Mouse (Mus musculus) hindbrain, embryonic 15.5 days (tissue): ENCODE measurements around the gene Defb36. TPM values are rescaled to one million over a fixed set of nuclear protein-coding genes. Genes with fewer than 3 reads are reported as not detected.

Source experiments
- ATAC-seq: fragments of 200-750 bp; cut with Nextera tagmentation; 2 replicates; pipeline ENCODE4 v1.8.0; 2017; ENCODE audit warnings: low read depth, moderate number of reproducible peaks, moderate TSS enrichment; ENCODE audit not compliant: low FRiP score
- H3K27ac ChIP-seq: fragments of 300-500 bp; sonication (generic); replicated peaks from 2 replicates; pipeline ENCODE4 v1.5.1; 2015; ENCODE audit warnings: mild to moderate bottlenecking, inconsistent platforms
- H3K27me3 ChIP-seq: fragments of 300-500 bp; sonication (generic); 2 replicates; pipeline ENCODE4 v1.6.1; 2015; ENCODE audit warnings: control low read depth, inconsistent platforms
- H3K36me3 ChIP-seq: fragments of 300-500 bp; sonication (generic); 2 replicates; pipeline ENCODE4 v1.6.1; 2015; ENCODE audit warnings: control low read depth, inconsistent platforms
- H3K4me1 ChIP-seq: fragments of 300-500 bp; sonication (generic); replicated peaks from 2 replicates; pipeline ENCODE4 v1.6.1; 2015; ENCODE audit warnings: control low read depth, inconsistent platforms
- H3K4me2 ChIP-seq: fragments of 300-500 bp; sonication (generic); 2 replicates; pipeline ENCODE4 v1.6.1; 2015; ENCODE audit warnings: moderate library complexity, mild to moderate bottlenecking, inconsistent platforms
- H3K4me3 ChIP-seq: fragments of 300-500 bp; sonication (generic); 2 replicates; pipeline ENCODE4 v1.5.1; 2015; ENCODE audit warnings: mild to moderate bottlenecking, inconsistent platforms
- H3K9ac ChIP-seq: fragments of 300-500 bp; sonication (generic); 2 replicates; pipeline ENCODE4 v1.6.1; 2015; ENCODE audit warnings: inconsistent platforms
- H3K9me3 ChIP-seq: fragments of 300-500 bp; sonication (generic); 2 replicates; pipeline ENCODE4 v1.6.1; 2016; ENCODE audit warnings: control low read depth, inconsistent platforms
- WGBS: fragments of 180-500 bp; shearing (Covaris S2); methylation state at CpG from one replicate; pipeline ENCODE4 v1.1.7; 2015; 5-methylcytosine and 5-hydroxymethylcytosine counted together
- polyA plus RNA-seq: library from polyadenylated mRNA; unstranded; fragments of >200 nt; fragmentation: Nextera tagmentation; extraction: Ambion mirVana; gene quantifications from 2 replicates; pipeline ENCODE4 v1.2.1, GENCODE M21; 2015

The Defb36 gene
- polyA plus RNA-seq = not detected in 2 replicates

DNA sequence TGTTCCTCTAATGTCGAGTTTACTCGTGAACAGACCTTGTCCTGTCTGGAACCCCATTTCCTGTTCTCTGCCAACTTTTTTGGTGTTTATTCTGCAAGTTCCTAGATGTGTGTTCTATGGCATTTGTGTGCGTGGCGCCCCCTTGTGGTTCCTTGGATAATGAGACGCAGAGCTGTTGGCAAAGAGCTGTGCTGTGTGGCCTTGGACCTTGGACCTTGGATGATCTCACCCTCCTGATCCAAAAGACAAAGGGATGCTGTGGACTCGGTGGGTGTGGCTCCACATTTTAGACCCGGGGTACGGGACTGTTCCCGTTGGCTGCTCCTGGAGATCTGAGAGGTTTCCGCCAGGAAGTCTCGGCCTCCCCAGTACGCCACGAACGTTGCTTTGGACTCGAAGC is at the start of gene Defb36:
Defb36 (plus strand) TSS at position 271 of the 400 bp plus-strand sequence.
- 86% methylated on average over 15 of the region's 15 CpGs for WGBS

DNA sequence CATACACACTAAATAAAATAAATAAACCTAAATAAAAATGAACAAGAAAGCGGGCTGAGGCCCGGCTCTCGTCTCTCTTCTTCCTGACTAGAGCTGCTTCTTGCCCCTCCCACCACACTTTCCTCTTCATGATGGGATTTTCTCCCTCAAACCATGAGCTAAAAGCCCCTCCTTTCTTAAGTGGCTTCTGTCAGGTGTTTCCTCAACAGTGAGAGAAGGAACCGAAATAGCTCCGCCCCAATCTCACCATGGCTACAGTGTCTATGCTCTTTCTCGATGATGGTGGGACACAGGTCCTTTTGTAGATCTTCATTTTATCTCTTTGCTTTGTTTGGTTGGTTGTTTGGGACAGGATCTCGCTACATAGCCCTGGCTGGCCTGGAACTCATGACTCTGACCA is 47.5 kb upstream of the Defb36 start:
- 89% methylated on average over 7 of the region's 7 CpGs for WGBS

More for the DNA sequence above, at the start of gene Defb36:
- H3K4me3 ChIP-seq = no peak within 1 kb of the TSS
- no peaks in the 10 kb centered on the region for H3K4me1 ChIP-seq
- ATAC-seq = no peak
- no peaks in the 10 kb centered on the region for H3K27me3 ChIP-seq
- no peaks in the 10 kb centered on the region for H3K9me3 ChIP-seq
- no peak within 1 kb of the TSS for H3K27ac ChIP-seq
- no peak within 1 kb of the TSS for H3K9ac ChIP-seq
- H3K4me2 ChIP-seq = no peak within 1 kb of the TSS
- no peaks in the 10 kb centered on the region for H3K36me3 ChIP-seq

DNA sequence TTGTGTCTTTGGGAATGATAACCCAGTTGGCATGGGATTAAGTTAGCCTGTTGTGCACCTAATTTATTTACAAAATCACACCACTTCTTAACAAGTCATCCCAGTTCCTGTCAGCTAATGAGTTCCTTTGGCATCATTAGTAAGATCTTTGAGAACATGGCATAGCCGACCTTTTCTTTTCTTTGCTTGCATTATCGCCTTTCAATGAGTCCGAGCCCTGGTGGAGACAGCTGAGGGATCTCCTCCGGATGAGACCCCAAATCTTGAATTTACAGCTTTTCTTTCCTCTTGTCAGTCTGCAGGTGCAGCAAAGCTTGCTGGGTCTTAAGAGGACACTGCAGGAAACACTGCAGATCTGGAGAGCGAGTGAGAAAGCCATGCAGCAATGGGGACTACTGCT is 35.1 kb upstream of the Defb36 start, which contains the start of gene Gm17416:
Gm17416 (plus strand) TSS at position 301 of the 400 bp plus-strand sequence.
- no peak for ATAC-seq
- 88% methylated on average over 5 of the region's 5 CpGs for WGBS

More for the DNA sequence above, 47.5 kb upstream of the Defb36 start:
- H3K9me3 ChIP-seq = no peaks in the 10 kb centered on the region
- ATAC-seq = no peak
- H3K27me3 ChIP-seq = no peaks in the 10 kb centered on the region
- no peak overlapping the region for H3K4me2 ChIP-seq
- H3K4me1 ChIP-seq = no peaks in the 10 kb centered on the region
- H3K4me3 ChIP-seq = no peak overlapping the region
- no peaks in the 10 kb centered on the region for H3K36me3 ChIP-seq
- no peak overlapping the region for H3K27ac ChIP-seq
- no peak overlapping the region for H3K9ac ChIP-seq

DNA sequence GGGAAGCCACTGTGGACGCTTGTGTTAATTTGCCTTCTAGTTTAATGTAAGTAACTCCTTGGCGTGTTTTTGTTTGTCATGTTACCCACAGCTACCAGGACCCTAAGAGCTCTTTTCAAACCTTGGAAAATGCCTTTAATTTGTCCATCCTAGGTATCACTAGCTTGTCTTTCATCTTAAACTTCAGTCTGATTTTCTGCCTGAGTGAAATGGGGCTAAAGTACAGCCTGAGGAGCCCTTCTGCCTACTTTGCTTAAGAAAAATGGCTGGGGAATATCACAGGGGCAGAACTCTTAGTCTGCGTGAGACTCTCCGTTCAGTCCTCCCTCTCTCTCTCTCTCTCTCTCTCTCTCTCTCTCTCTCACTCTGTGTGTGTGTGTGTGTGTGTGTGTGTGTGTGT is 34.2 kb upstream of the Defb36 start:
- Histone ChIP-seq H3K9ac (no peak overlapping the region), H3K4me3 (no peak overlapping the region), H3K27ac (no peak overlapping the region), H3K27me3 (no peaks in the 10 kb centered on the region), H3K36me3 (no peaks in the 10 kb centered on the region), H3K9me3 (no peaks in the 10 kb centered on the region), H3K4me1 (no peaks in the 10 kb centered on the region), H3K4me2 (no peak overlapping the region)
- WGBS = 83% methylated on average over 4 of the region's 4 CpGs
- ATAC-seq = no peak

More for the DNA sequence above, 35.1 kb upstream of the Defb36 start, which contains the start of gene Gm17416:
- H3K4me2 ChIP-seq = no peak within 1 kb of the TSS
- no peaks in the 10 kb centered on the region for H3K4me1 ChIP-seq
- H3K27me3 ChIP-seq = no peaks in the 10 kb centered on the region
- H3K4me3 ChIP-seq = no peak within 1 kb of the TSS
- H3K9ac ChIP-seq = no peak within 1 kb of the TSS
- H3K36me3 ChIP-seq = no peaks in the 10 kb centered on the region
- H3K9me3 ChIP-seq = no peaks in the 10 kb centered on the region
- no peak within 1 kb of the TSS for H3K27ac ChIP-seq

DNA sequence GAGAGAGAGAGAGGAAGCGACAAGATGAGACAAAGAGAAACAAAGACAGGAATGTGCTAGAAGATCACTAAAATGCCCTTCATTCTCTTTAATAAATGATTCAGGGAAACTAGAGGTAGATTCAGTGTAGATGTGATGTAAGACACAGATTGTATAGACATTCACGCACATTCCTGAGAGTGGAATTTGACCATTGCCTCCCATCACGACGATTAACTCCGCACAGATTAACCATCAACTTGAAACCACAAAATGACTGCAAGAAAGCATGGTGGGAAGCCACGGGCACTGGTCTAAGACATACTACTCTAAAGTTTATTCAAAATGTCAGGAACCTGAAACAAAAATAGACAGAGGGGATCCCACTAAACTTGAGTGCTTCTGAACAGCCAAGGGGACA is 33.8 kb upstream of the Defb36 start:
- no peak overlapping the region for H3K9ac ChIP-seq
- H3K9me3 ChIP-seq = no peaks in the 10 kb centered on the region
- no peaks in the 10 kb centered on the region for H3K4me1 ChIP-seq
- H3K27ac ChIP-seq = no peak overlapping the region
- H3K4me3 ChIP-seq = no peak overlapping the region
- WGBS = 84% methylated on average over 6 of the region's 6 CpGs
- no peaks in the 10 kb centered on the region for H3K27me3 ChIP-seq
- no peak overlapping the region for H3K4me2 ChIP-seq
- H3K36me3 ChIP-seq = no peaks in the 10 kb centered on the region
- no peak for ATAC-seq

DNA sequence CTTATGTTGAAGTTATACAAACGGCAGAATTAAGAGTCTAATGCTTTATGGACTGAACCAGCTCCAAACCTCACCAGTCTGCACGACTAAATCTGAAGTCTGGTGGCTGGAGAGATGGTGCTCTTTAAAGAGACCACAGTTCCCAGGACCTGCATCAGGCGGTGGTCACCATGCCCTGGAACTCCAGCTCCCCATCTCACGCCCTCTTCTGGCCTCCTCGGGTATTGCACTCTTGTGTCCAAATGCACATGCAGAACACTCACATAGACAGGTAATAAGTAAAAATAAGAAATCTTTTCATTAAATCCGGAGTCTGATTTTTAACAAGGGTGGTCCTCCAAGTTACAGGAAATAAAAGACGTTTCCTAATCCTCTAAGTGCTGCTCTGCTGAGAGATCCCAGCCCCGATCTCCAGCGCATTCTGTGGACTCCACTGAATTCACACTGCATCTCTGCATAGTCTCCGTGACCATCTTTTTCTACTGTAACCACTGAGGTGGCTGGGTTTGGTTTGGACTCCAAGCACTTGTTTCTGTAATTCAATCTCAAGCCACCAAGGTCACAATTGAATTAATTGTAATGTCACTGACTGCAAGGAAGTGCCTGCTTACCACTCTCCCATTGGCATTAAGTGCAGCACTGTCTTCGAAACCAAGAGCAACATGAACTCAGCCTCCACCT is 31.9 kb upstream of the Defb36 start, which contains the start of gene Defb21:
Defb21 (plus strand) TSS at position 631 of the 681 bp plus-strand sequence.
- Histone ChIP-seq H3K27ac (no peak within 1 kb of the TSS), H3K27me3 (no peaks in the 10 kb centered on the region), H3K36me3 (no peaks in the 10 kb centered on the region), H3K9me3 (no peaks in the 10 kb centered on the region), H3K4me3 (no peak within 1 kb of the TSS), H3K4me1 (no peaks in the 10 kb centered on the region), H3K9ac (no peak within 1 kb of the TSS), H3K4me2 (no peak within 1 kb of the TSS)
- no peak for ATAC-seq
- WGBS = 65% methylated on average over 11 of the region's 11 CpGs

DNA sequence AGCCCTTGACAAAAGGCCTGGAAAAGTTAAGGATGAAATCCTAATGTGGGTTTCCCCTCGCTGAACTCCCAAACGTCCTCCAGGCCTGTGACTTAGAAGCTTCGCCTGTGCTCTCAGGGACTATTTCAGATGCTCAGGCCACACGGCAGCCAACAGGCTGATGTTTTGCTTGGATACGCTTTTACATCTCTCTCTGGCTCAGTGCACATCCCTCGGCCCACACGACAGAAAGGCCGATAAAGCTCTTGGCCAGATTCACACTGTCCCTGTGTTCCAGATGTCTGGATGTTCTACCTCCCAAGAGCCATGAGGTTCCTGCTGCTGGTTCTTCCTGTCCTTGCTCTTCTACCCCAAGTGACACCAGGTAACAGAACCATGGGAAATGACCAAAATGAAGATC is 30.6 kb upstream of the Defb36 start:
- 92% methylated on average over 8 of the region's 8 CpGs for WGBS
- ATAC-seq = no peak

DNA sequence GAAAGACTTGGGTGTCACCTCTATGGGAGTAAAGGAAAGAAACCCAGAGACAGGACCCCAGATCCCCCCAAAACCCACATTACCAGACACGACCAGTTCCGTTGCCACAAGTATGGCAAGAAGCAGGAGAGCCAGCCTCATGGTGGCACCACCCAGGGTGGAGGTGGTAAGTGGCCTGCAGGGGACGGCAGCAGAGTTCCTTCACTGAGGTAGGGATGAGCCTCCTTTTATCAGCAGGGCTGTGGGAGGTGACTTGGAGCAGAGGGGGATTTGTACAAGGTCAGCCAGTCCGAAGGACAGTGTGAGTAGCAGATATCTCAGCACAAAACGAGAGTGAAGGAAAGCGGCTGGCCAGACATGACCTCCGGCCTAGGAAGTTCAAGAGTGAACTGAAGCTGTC is 24.0 kb upstream of the Defb36 start, which contains the start of gene Defb19:
Defb19 (minus strand) TSS at position 206 of the 400 bp plus-strand sequence.
- Histone ChIP-seq H3K4me3 (no peak within 1 kb of the TSS), H3K9ac (no peak within 1 kb of the TSS), H3K27ac (no peak within 1 kb of the TSS), H3K36me3 (no peaks in the 10 kb centered on the region), H3K9me3 (no peaks in the 10 kb centered on the region), H3K4me1 (no peaks in the 10 kb centered on the region), H3K27me3 (no peaks in the 10 kb centered on the region), H3K4me2 (no peak within 1 kb of the TSS)
- no peak for ATAC-seq
- 71% methylated on average over 7 of the region's 7 CpGs for WGBS

More for the DNA sequence above, 30.6 kb upstream of the Defb36 start:
- Histone ChIP-seq H3K9ac (no peak overlapping the region), H3K4me3 (no peak overlapping the region), H3K27me3 (no peaks in the 10 kb centered on the region), H3K27ac (no peak overlapping the region), H3K36me3 (no peaks in the 10 kb centered on the region), H3K4me1 (no peaks in the 10 kb centered on the region), H3K9me3 (no peaks in the 10 kb centered on the region), H3K4me2 (no peak overlapping the region)

DNA sequence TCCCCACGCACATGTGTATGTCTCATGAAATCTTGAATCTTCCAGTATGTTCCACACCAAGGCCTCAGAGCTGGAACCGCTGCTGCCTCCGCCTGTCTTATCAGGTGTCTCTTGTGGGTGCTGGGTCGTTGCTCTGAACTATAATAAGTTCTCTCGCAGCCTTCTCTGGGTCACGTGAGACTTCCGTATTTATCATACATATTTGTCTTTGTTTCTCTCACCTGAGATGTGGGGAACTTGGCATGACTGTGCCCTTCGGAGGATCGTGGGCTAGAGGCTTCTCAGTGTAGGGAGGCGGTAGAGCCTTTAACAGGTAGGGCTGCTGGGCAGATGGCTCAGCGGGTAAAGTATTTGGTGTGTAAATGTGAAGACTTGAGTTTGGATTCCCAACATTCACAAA is 23.5 kb upstream of the Defb36 start:
- 85% methylated on average over 11 of the region's 11 CpGs for WGBS
- no peak overlapping the region for H3K9ac ChIP-seq
- no peak overlapping the region for H3K27ac ChIP-seq
- no peak overlapping the region for H3K4me3 ChIP-seq
- no peak for ATAC-seq
- no peaks in the 10 kb centered on the region for H3K36me3 ChIP-seq
- no peaks in the 10 kb centered on the region for H3K27me3 ChIP-seq
- H3K9me3 ChIP-seq = no peaks in the 10 kb centered on the region
- H3K4me1 ChIP-seq = no peaks in the 10 kb centered on the region
- H3K4me2 ChIP-seq = no peak overlapping the region

DNA sequence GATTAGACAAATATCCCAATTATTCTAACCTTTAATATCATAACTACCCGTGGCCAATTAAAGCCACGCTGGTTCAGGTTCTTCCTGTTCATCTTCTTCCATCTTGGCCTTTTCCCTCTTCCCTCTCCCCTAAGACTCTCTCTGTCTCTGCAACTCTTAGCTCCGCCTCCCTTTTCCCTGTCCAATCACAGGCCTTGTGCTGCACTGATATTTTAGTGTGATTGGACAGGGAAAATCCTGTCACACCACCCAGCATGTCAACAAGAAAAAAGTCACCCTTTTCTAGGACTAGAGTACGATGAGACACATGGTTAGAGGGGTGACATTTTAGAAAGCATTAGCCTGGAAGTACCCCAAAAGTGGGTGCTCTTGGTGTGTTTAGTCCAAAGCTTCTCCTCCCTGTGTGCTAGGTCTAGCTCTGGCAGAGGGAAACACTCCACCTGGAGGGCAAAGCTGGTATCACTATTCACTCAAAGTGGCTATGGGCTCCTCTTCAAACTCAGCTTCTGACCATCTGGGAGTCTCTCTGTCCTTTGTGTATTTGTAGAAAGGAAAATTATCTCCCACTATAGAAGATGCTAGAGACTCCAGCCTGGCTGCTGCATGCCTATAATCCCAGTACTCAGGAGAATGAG is 17.1 kb upstream of the Defb36 start:
- H3K9ac ChIP-seq = no peak overlapping the region
- WGBS = 81% methylated on average over 4 of the region's 4 CpGs
- no peaks in the 10 kb centered on the region for H3K27me3 ChIP-seq
- no peaks in the 10 kb centered on the region for H3K36me3 ChIP-seq
- no peaks in the 10 kb centered on the region for H3K4me1 ChIP-seq
- no peak for ATAC-seq
- no peak overlapping the region for H3K27ac ChIP-seq
- no peaks in the 10 kb centered on the region for H3K9me3 ChIP-seq
- no peak overlapping the region for H3K4me3 ChIP-seq
- H3K4me2 ChIP-seq = no peak overlapping the region

DNA sequence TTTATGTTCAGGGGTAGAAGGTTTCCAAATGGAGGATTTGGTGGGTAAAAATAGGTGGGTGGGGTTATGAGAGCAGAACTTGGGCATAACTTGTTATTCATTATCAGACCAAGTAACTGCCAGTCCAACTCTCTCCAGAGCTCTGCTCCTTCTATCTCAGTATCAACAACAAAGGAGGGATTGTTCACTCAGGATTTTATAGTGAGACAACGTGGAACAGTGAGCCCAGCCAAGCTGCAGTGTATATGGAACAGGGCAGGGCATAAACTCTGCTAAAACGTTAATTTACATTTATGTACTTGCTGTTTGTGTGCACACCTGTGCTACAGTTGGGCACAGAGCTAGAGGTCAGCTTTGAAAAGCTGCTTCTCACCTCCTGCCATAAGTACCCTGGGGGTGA is 15.7 kb upstream of the Defb36 start:
- H3K27ac ChIP-seq = no peak overlapping the region
- 57% methylated on average over 2 of the region's 2 CpGs for WGBS
- H3K9me3 ChIP-seq = no peaks in the 10 kb centered on the region

DNA sequence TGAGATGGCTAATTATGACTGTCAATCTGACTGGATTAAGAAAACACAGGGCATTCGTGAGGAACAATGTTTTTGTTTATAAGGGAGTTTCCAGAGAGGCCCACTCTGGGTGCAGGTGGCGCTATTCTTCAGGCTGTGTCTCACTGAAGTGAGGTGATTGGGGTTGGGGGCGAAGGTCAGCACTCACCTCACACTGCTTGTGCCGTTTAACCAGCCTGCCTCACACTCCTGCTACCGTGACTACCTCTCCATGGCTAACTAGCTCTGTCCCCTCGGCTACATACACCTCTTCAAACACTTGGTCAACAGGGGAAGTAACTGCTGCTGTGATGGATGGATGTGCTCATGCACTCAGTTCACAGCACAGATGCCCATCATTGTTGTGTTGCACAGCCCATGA is 15.1 kb upstream of the Defb36 start:
- H3K27ac ChIP-seq = no peak overlapping the region
- no peak overlapping the region for H3K4me2 ChIP-seq
- 59% methylated on average over 6 of the region's 6 CpGs for WGBS

More for the DNA sequence above, 15.7 kb upstream of the Defb36 start:
- Histone ChIP-seq H3K27me3 (no peaks in the 10 kb centered on the region), H3K9ac (no peak overlapping the region), H3K4me1 (no peaks in the 10 kb centered on the region), H3K4me2 (no peak overlapping the region), H3K4me3 (no peak overlapping the region), H3K36me3 (no peaks in the 10 kb centered on the region)
- no peak for ATAC-seq

More for the DNA sequence above, 15.1 kb upstream of the Defb36 start:
- Histone ChIP-seq H3K4me3 (no peak overlapping the region), H3K4me1 (no peaks in the 10 kb centered on the region), H3K27me3 (no peaks in the 10 kb centered on the region), H3K36me3 (no peaks in the 10 kb centered on the region), H3K9ac (no peak overlapping the region), H3K9me3 (no peaks in the 10 kb centered on the region)
- no peak for ATAC-seq
